Mouse (Mus musculus): ENCODE measurements at regions not wholly inside any gene's neighbourhood (a gene's known extent, or its start where the extent isn't known, plus 50 kb on each side); places are given as distances from the start of the nearest gene placed in this dataset.

GRCm38 (mm10) chr15:63166411-63166810 lies 678.6 kb downstream of the Gsdmc2 start:
- H3K4me3 ChIP-seq (ENCODE audit: low read depth, low read length), result no peak overlapping the region

GRCm38 (mm10) chr15:63163550-63164279 lies 681.3 kb downstream of the Gsdmc2 start:
- Histone ChIP-seq H3K27me3 (ENCODE audit: control insufficient read depth, insufficient read depth, low read depth, low read length) (no peaks in the 10 kb centered on the region), H3K4me3 (ENCODE audit: low read depth, low read length) (no peak overlapping the region), H3K4me2 (ENCODE audit: low read depth, low read length) (no peak overlapping the region), H3K36me3 (ENCODE audit: control insufficient read depth, insufficient read depth) (no peaks in the 10 kb centered on the region), H3K27ac (ENCODE audit: low read length) (no peak overlapping the region), H3K9ac (ENCODE audit: low read depth, low read length) (no peak overlapping the region), H3K9me3 (replicated peaks; ENCODE audit: control insufficient read depth, low read length) (no peaks in the 10 kb centered on the region), H3K4me1 (ENCODE audit: control insufficient read depth, low read depth, low read length) (no peaks in the 10 kb centered on the region)
- ATAC-seq (ENCODE audit: low read depth), result no peak
- WGBS (ENCODE audit: insufficient replicate concordance), result 31% methylated on average over 6 of the region's 6 CpGs

More at GRCm38 (mm10) chr15:63166411-63166810, 678.6 kb downstream of the Gsdmc2 start:
- Histone ChIP-seq H3K36me3 (ENCODE audit: control insufficient read depth, insufficient read depth) (no peaks in the 10 kb centered on the region), H3K9ac (ENCODE audit: low read depth, low read length) (no peak overlapping the region), H3K27ac (ENCODE audit: low read length) (no peak overlapping the region), H3K9me3 (replicated peaks; ENCODE audit: control insufficient read depth, low read length) (no peaks in the 10 kb centered on the region), H3K4me1 (ENCODE audit: control insufficient read depth, low read depth, low read length) (no peaks in the 10 kb centered on the region), H3K4me2 (ENCODE audit: low read depth, low read length) (no peak overlapping the region), H3K27me3 (ENCODE audit: control insufficient read depth, insufficient read depth, low read depth, low read length) (no peaks in the 10 kb centered on the region)
- no peak for ATAC-seq (ENCODE audit: low read depth)

GRCm38 (mm10) chr15:63162881-63163549 lies 682.0 kb downstream of the Gsdmc2 start:
- no peak overlapping the region for H3K4me3 ChIP-seq (ENCODE audit: low read depth, low read length)
- no peaks in the 10 kb centered on the region for H3K27me3 ChIP-seq (ENCODE audit: control insufficient read depth, insufficient read depth, low read depth, low read length)
- H3K4me1 ChIP-seq (ENCODE audit: control insufficient read depth, low read depth, low read length), result no peaks in the 10 kb centered on the region
- no peak overlapping the region for H3K27ac ChIP-seq (ENCODE audit: low read length)
- 38% methylated on average over 4 of the region's 4 CpGs for WGBS (ENCODE audit: insufficient replicate concordance)
- H3K9me3 ChIP-seq (replicated peaks; ENCODE audit: control insufficient read depth, low read length), result no peaks in the 10 kb centered on the region
- H3K9ac ChIP-seq (ENCODE audit: low read depth, low read length), result no peak overlapping the region
- H3K36me3 ChIP-seq (ENCODE audit: control insufficient read depth, insufficient read depth), result no peaks in the 10 kb centered on the region
- no peak for ATAC-seq (ENCODE audit: low read depth)
- no peak overlapping the region for H3K4me2 ChIP-seq (ENCODE audit: low read depth, low read length)

DNA sequence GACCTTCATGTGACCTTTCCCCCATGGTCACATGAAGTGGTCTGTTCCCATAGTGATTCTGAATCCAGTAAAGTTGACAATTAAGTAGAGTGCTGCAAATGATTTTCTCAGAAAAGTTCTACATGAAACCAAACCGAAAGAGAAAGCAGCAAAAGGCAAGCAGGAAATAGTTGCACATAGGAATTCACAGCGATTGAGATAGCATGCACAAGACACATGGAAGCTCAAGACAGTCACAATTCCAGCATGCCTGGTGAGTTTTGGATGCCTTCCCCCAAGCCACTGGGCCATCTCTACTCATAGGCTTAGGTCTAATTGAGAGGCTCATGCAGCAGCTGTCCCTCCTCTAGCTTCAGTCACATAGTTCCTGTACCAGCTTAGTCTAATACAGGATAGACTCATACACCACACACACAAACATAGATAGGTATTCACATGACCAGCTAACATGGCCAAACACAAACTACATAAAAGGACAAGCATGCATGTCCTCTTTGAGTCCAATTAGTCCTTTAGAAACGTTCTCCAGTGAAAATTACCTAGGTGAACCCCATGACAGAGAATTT lies 721.8 kb downstream of the Gsdmc2 start:
- H3K4me2 ChIP-seq (ENCODE audit: low read depth, low read length), result no peak overlapping the region
- no peak for ATAC-seq (ENCODE audit: low read depth)
- no peaks in the 10 kb centered on the region for H3K36me3 ChIP-seq (ENCODE audit: control insufficient read depth, insufficient read depth)
- H3K27me3 ChIP-seq (ENCODE audit: control insufficient read depth, insufficient read depth, low read depth, low read length), result no peaks in the 10 kb centered on the region
- H3K4me1 ChIP-seq (ENCODE audit: control insufficient read depth, low read depth, low read length), result no peaks in the 10 kb centered on the region
- 48% methylated on average over 3 of the region's 3 CpGs for WGBS (ENCODE audit: insufficient replicate concordance)
- no peak overlapping the region for H3K4me3 ChIP-seq (ENCODE audit: low read depth, low read length)
- no peak overlapping the region for H3K27ac ChIP-seq (ENCODE audit: low read length)
- no peaks in the 10 kb centered on the region for H3K9me3 ChIP-seq (replicated peaks; ENCODE audit: control insufficient read depth, low read length)
- no peak overlapping the region for H3K9ac ChIP-seq (ENCODE audit: low read depth, low read length)

DNA sequence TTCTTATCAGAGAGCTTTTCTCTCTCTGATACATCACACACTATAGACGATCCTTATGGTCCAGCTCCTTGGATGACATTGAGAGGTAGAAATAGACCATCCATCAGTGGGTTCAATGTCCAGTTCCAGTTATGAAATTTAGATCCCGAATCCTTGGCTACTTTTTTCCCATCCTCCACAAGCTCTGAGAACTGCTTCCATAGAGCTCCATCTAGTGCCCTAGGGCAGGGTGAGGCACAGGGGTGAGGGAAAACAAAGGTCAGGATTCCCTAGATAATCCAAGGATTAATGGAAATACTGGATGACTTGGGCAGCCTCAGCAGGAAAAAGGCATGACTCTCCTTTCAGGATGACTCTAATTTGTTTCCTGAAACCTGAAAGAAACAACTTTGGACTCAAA lies 732.1 kb downstream of the Gsdmc2 start:
- Histone ChIP-seq H3K27me3 (ENCODE audit: control insufficient read depth, insufficient read depth, low read depth, low read length) (no peaks in the 10 kb centered on the region), H3K4me1 (ENCODE audit: control insufficient read depth, low read depth, low read length) (no peaks in the 10 kb centered on the region), H3K36me3 (ENCODE audit: control insufficient read depth, insufficient read depth) (no peaks in the 10 kb centered on the region), H3K27ac (ENCODE audit: low read length) (no peak overlapping the region), H3K9me3 (replicated peaks; ENCODE audit: control insufficient read depth, low read length) (no peaks in the 10 kb centered on the region), H3K9ac (ENCODE audit: low read depth, low read length) (no peak overlapping the region), H3K4me3 (ENCODE audit: low read depth, low read length) (no peak overlapping the region), H3K4me2 (ENCODE audit: low read depth, low read length) (no peak overlapping the region)
- no peak for ATAC-seq (ENCODE audit: low read depth)
- WGBS (ENCODE audit: insufficient replicate concordance), result 56% methylated on average over 2 of the region's 2 CpGs

DNA sequence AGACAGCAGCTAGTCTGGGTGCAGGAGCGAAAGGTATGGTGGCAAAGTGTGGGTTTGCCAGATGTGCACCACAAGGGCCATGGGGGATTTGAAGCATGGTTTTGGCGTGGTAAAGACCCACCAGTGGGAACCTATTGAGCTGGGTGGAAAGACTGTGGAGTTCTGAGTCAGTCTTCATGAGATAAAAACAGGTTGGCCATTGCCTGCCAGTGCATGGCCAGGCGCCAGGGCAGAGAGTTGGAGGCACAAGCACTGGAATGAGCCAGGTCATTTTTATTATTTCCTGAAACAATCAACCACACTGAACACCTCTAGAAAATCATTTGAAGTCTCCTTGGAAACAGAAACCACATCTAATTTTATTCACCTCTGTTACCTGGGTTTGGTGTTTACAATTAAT lies 744.9 kb downstream of the Gsdmc2 start:
- H3K4me2 ChIP-seq (ENCODE audit: low read depth, low read length), result no peak overlapping the region
- no peaks in the 10 kb centered on the region for H3K36me3 ChIP-seq (ENCODE audit: control insufficient read depth, insufficient read depth)
- H3K27ac ChIP-seq (ENCODE audit: low read length), result no peak overlapping the region
- no peaks in the 10 kb centered on the region for H3K9me3 ChIP-seq (replicated peaks; ENCODE audit: control insufficient read depth, low read length)
- WGBS (ENCODE audit: insufficient replicate concordance), result 52% methylated on average over 3 of the region's 3 CpGs
- no peaks in the 10 kb centered on the region for H3K27me3 ChIP-seq (ENCODE audit: control insufficient read depth, insufficient read depth, low read depth, low read length)
- no peak overlapping the region for H3K9ac ChIP-seq (ENCODE audit: low read depth, low read length)
- no peaks in the 10 kb centered on the region for H3K4me1 ChIP-seq (ENCODE audit: control insufficient read depth, low read depth, low read length)
- ATAC-seq (ENCODE audit: low read depth), result no peak
- no peak overlapping the region for H3K4me3 ChIP-seq (ENCODE audit: low read depth, low read length)

- no peaks in the 10 kb centered on the region for H3K36me3 ChIP-seq (ENCODE audit: control insufficient read depth, insufficient read depth)
- no peaks in the 10 kb centered on the region for H3K9me3 ChIP-seq (replicated peaks; ENCODE audit: control insufficient read depth, low read length)
- H3K27ac ChIP-seq (ENCODE audit: low read length), result no peak overlapping the region
- no peak for ATAC-seq (ENCODE audit: low read depth)
- no peak overlapping the region for H3K4me2 ChIP-seq (ENCODE audit: low read depth, low read length)
- H3K4me1 ChIP-seq (ENCODE audit: control insufficient read depth, low read depth, low read length), result no peaks in the 10 kb centered on the region
- H3K9ac ChIP-seq (ENCODE audit: low read depth, low read length), result no peak overlapping the region
- no peak overlapping the region for H3K4me3 ChIP-seq (ENCODE audit: low read depth, low read length)
- no peaks in the 10 kb centered on the region for H3K27me3 ChIP-seq (ENCODE audit: control insufficient read depth, insufficient read depth, low read depth, low read length)
These were observed 763.0 kb downstream of the Gsdmc2 start for GRCm38 (mm10) chr15:63081972-63082371.

- H3K36me3 ChIP-seq (ENCODE audit: control insufficient read depth, insufficient read depth), result no peaks in the 10 kb centered on the region
- no peak overlapping the region for H3K4me2 ChIP-seq (ENCODE audit: low read depth, low read length)
- H3K9me3 ChIP-seq (replicated peaks; ENCODE audit: control insufficient read depth, low read length), result no peaks in the 10 kb centered on the region
- H3K4me1 ChIP-seq (ENCODE audit: control insufficient read depth, low read depth, low read length), result no peaks in the 10 kb centered on the region
- H3K9ac ChIP-seq (ENCODE audit: low read depth, low read length), result no peak overlapping the region
- H3K27ac ChIP-seq (ENCODE audit: low read length), result no peak overlapping the region
- no peaks in the 10 kb centered on the region for H3K27me3 ChIP-seq (ENCODE audit: control insufficient read depth, insufficient read depth, low read depth, low read length)
- ATAC-seq (ENCODE audit: low read depth), result no peak
- H3K4me3 ChIP-seq (ENCODE audit: low read depth, low read length), result no peak overlapping the region
- WGBS (ENCODE audit: insufficient replicate concordance), result 74% methylated on average over 4 of the region's 4 CpGs
These were observed 765.2 kb downstream of the Gsdmc2 start for GRCm38 (mm10) chr15:63079825-63080224.

DNA sequence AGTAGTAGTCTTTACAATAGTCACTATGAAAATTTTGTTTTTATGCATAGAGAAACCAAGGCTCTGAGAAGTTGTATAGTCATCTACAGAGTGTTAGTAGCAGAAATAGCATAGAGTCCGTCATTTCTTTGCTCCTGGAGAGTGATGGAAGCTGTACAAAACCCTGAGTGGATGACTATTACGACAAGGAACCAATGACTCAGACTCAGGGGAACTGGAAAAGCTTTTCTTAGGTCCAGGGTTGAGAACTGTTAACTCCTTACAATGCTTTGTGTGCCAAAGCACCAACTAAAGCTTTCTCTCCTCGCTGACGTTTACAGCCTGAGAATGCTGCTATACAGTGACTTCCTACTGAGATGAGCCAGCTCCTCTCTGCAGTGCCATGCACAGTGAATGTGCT lies 773.1 kb downstream of the Gsdmc2 start:
- no peak overlapping the region for H3K27ac ChIP-seq (ENCODE audit: low read length)
- 45% methylated on average over 4 of the region's 4 CpGs for WGBS (ENCODE audit: insufficient replicate concordance)
- H3K9me3 ChIP-seq (replicated peaks; ENCODE audit: control insufficient read depth, low read length), result no peaks in the 10 kb centered on the region
- H3K4me1 ChIP-seq (ENCODE audit: control insufficient read depth, low read depth, low read length), result no peaks in the 10 kb centered on the region
- H3K9ac ChIP-seq (ENCODE audit: low read depth, low read length), result no peak overlapping the region
- no peaks in the 10 kb centered on the region for H3K36me3 ChIP-seq (ENCODE audit: control insufficient read depth, insufficient read depth)
- no peak for ATAC-seq (ENCODE audit: low read depth)
- H3K4me2 ChIP-seq (ENCODE audit: low read depth, low read length), result no peak overlapping the region
- H3K4me3 ChIP-seq (ENCODE audit: low read depth, low read length), result no peak overlapping the region
- H3K27me3 ChIP-seq (ENCODE audit: control insufficient read depth, insufficient read depth, low read depth, low read length), result no peaks in the 10 kb centered on the region
